Mouse (Mus musculus) frontal cortex, adult (tissue): Measurements from ENCODE around the gene Ikzf1.
A peak's percentile ranks its signal among the peaks of the same experiment; 100 is the strongest.

ENCODE experiments used
- ATAC-seq: cut with Nextera tagmentation; 2 replicates; pipeline ENCODE4 v1.9.2; 2017; ENCODE audit warnings: mild to moderate bottlenecking, moderate library complexity, mixed read lengths; ENCODE audit not compliant: low TSS enrichment

The Ikzf1 gene

GRCm38 (mm10) chr11:11684930-11685852, at the start of gene Ikzf1:
Gene Ikzf1 (plus strand): TSS chr11:11685003.
- peak; percentile 70 for ATAC-seq

GRCm38 (mm10) chr11:11644303-11644702, 40.5 kb upstream of the Ikzf1 start:
- ATAC-seq: no peak

GRCm38 (mm10) chr11:11656388-11656787, 28.4 kb upstream of the Ikzf1 start:
- ATAC-seq: no peak

- no peak for ATAC-seq
Measured at GRCm38 (mm10) chr11:11656995-11657530, 27.7 kb upstream of the Ikzf1 start.

- no peak for ATAC-seq
Measured at GRCm38 (mm10) chr11:11657634-11658033, 27.2 kb upstream of the Ikzf1 start.

- no peak for ATAC-seq
Measured at GRCm38 (mm10) chr11:11658834-11659233, 26.0 kb upstream of the Ikzf1 start.

- no peak for ATAC-seq
Measured at GRCm38 (mm10) chr11:11660651-11661050, 24.2 kb upstream of the Ikzf1 start.

GRCm38 (mm10) chr11:11667254-11667921, 17.4 kb upstream of the Ikzf1 start:
- no peak for ATAC-seq

GRCm38 (mm10) chr11:11667922-11668290, 16.9 kb upstream of the Ikzf1 start:
- ATAC-seq: no peak

GRCm38 (mm10) chr11:11672974-11673373, 11.8 kb upstream of the Ikzf1 start:
- no peak for ATAC-seq

GRCm38 (mm10) chr11:11675063-11675462, 9.7 kb upstream of the Ikzf1 start:
- no peak for ATAC-seq

GRCm38 (mm10) chr11:11676068-11676741, 8.6 kb upstream of the Ikzf1 start:
- ATAC-seq: no peak

GRCm38 (mm10) chr11:11677165-11677564, 7.6 kb upstream of the Ikzf1 start:
- ATAC-seq: no peak

- no peak for ATAC-seq
Measured at GRCm38 (mm10) chr11:11678972-11679371, 5.8 kb upstream of the Ikzf1 start.

GRCm38 (mm10) chr11:11684056-11684929, 510 bp upstream of the Ikzf1 start:
- peak; percentile 17; the same call in 1 of the 2 replicates for ATAC-seq

GRCm38 (mm10) chr11:11685853-11686395, 1.1 kb downstream of the Ikzf1 start:
- peak; percentile 36 for ATAC-seq

GRCm38 (mm10) chr11:11686569-11687051, 1.8 kb downstream of the Ikzf1 start:
- ATAC-seq: no peak

GRCm38 (mm10) chr11:11687551-11688185, 2.9 kb downstream of the Ikzf1 start:
- ATAC-seq: no peak

GRCm38 (mm10) chr11:11688766-11689330, 4.0 kb downstream of the Ikzf1 start:
- no peak for ATAC-seq

- no peak for ATAC-seq
Measured at GRCm38 (mm10) chr11:11689701-11690058, 4.9 kb downstream of the Ikzf1 start.
